In genomic region chr6:92743605-92744004, GRCm38 (mm10) we compare ENCODE assay signal across 8 mouse cellular contexts. TPM values are rescaled to one million over a fixed set of nuclear protein-coding genes. Genes with fewer than 3 reads are reported as not detected.
DNase-seq lines count a peak whose midpoint lies in the region; ATAC-seq and TF ChIP-seq lines count a peak whose summit lies in the region.

No protein-coding gene starts in this region.

- DNase-seq in ES-E14 (ENCODE audit: low read depth, low spot score), result peak; percentile 53
- DNase-seq in heart, postnatal 0 days (ENCODE audit: low spot score), result peak; percentile 43
- peak; percentile 70 to 84 for DNase-seq in kidney, postnatal 25 days
- no peak for DNase-seq in liver, embryonic 14.5 days (ENCODE audit: low read depth in 3 of 3, low spot score in 3 of 3)
- peak; percentile 60 for DNase-seq in ovary, postnatal 36 days (ENCODE audit: low spot score)
- no peak for DNase-seq in spleen, adult 12 weeks (ENCODE audit: low spot score)

- no peak for TF ChIP-seq POLR2A in bone marrow, adult 2 months (IDR thresholded peaks at IDR 0.05; ENCODE audit: borderline replicate concordance, control insufficient read depth, low read depth, low read length)
- no peak for TF ChIP-seq POLR2A in embryonic fibroblast, embryonic 13.5 days (IDR thresholded peaks at IDR 0.05; ENCODE audit: low read depth, low read length)

- TF ChIP-seq EP300 in heart, postnatal 0 days (IDR thresholded peaks at IDR 0.05; ENCODE audit: low read depth), result no peak
- no peak for TF ChIP-seq EP300 in liver, embryonic 14.5 days (IDR thresholded peaks at IDR 0.05; ENCODE audit: low read depth)

- H3K9me3 ChIP-seq in ES-E14 (ENCODE audit: control insufficient read depth, insufficient read depth, low read depth, low read length), result no peaks in the 10 kb centered on the region
- H3K9me3 ChIP-seq in heart, postnatal 0 days (replicated peaks; ENCODE audit: control insufficient read depth, low read length), result no peaks in the 10 kb centered on the region
- no peaks in the 10 kb centered on the region for H3K9me3 ChIP-seq in liver, embryonic 14.5 days (ENCODE audit: control insufficient read depth, low read length)

- WGBS in bone marrow, adult 2 months, result 19% methylated on average over 11 of the region's 11 CpGs
- WGBS in heart, postnatal 0 days, result 12% methylated on average over 11 of the region's 11 CpGs
- WGBS in liver, embryonic 14.5 days (ENCODE audit: insufficient replicate concordance), result 16% methylated on average over 11 of the region's 11 CpGs

- H3K4me1 ChIP-seq in ES-E14 (ENCODE audit: control insufficient read depth in 2 of 2, insufficient read depth in 2 of 2, low read length in 2 of 2, poor library complexity in 1 of 2), result peaks cover 0 to 2% of the 10 kb centered on the region in 2 experiments; a peak in 1 of 4 replicates
- H3K4me1 ChIP-seq in bone marrow, adult 2 months (ENCODE audit: control insufficient read depth, insufficient read depth, low read length), result no peaks in the 10 kb centered on the region
- no peaks in the 10 kb centered on the region for H3K4me1 ChIP-seq in embryonic fibroblast, embryonic 13.5 days (ENCODE audit: control insufficient read depth, insufficient read depth, low read length)
- no peaks in the 10 kb centered on the region for H3K4me1 ChIP-seq in heart, postnatal 0 days (ENCODE audit: control insufficient read depth, insufficient read depth)
- H3K4me1 ChIP-seq in liver, embryonic 14.5 days (replicated peaks; ENCODE audit: control insufficient read depth in 2 of 2, insufficient read depth in 2 of 2, low read length in 1 of 2), result no peaks in the 10 kb centered on the region

- peak overlapping the region; percentile 18 to 53; a peak in 2 of 4 replicates for H3K4me3 ChIP-seq in ES-E14 (ENCODE audit: insufficient read depth in 1 of 2, low read depth in 1 of 2, low read length in 2 of 2, poor library complexity in 1 of 2, severe bottlenecking in 1 of 2)
- H3K4me3 ChIP-seq in bone marrow, adult 2 months (replicated peaks; ENCODE audit: control insufficient read depth, low read depth, low read length), result no peak overlapping the region
- H3K4me3 ChIP-seq in embryonic fibroblast, embryonic 13.5 days (ENCODE audit: insufficient read depth, low read length), result no peak overlapping the region
- no peak overlapping the region for H3K4me3 ChIP-seq in heart, postnatal 0 days (ENCODE audit: low read depth, low read length)
- H3K4me3 ChIP-seq in liver, embryonic 14.5 days (ENCODE audit: insufficient read depth in 1 of 2, low read depth in 2 of 2, low read length in 2 of 2), result no peak overlapping the region

- H3K36me3 ChIP-seq in ES-E14 (ENCODE audit: control insufficient read depth, insufficient read depth, low read length, poor library complexity, severe bottlenecking), result no peaks in the 10 kb centered on the region
- no peaks in the 10 kb centered on the region for H3K36me3 ChIP-seq in heart, postnatal 0 days (replicated peaks; ENCODE audit: control insufficient read depth, insufficient read depth, low read length)
- no peaks in the 10 kb centered on the region for H3K36me3 ChIP-seq in liver, embryonic 14.5 days (replicated peaks; ENCODE audit: control insufficient read depth, insufficient read depth, low read depth)

- no peak overlapping the region for H3K9ac ChIP-seq in ES-E14 (ENCODE audit: insufficient read depth, low read depth, low read length, poor library complexity, severe bottlenecking)
- H3K9ac ChIP-seq in heart, postnatal 0 days (replicated peaks; ENCODE audit: low read depth, low read length), result no peak overlapping the region
- H3K9ac ChIP-seq in liver, embryonic 14.5 days (replicated peaks), result no peak overlapping the region

- H3K4me2 ChIP-seq in heart, postnatal 0 days (ENCODE audit: low read depth, low read length), result no peak overlapping the region
- no peak overlapping the region for H3K4me2 ChIP-seq in liver, embryonic 14.5 days (ENCODE audit: low read depth)

- peak; percentile 3; the same call in 1 of the 2 replicates for TF ChIP-seq CTCF in bone marrow, adult 2 months (IDR thresholded peaks at IDR 0.05; ENCODE audit: control insufficient read depth, insufficient read depth, low read length)
- peak; percentile 68; the same call in 1 of the 2 replicates for TF ChIP-seq CTCF in embryonic fibroblast, embryonic 13.5 days (IDR thresholded peaks at IDR 0.05; ENCODE audit: borderline replicate concordance, insufficient read depth, low read length)
- peak; percentile 71 for TF ChIP-seq CTCF in heart, postnatal 0 days (IDR thresholded peaks at IDR 0.05; ENCODE audit: low read depth)
- TF ChIP-seq CTCF in liver, embryonic 14.5 days (IDR thresholded peaks at IDR 0.05; ENCODE audit: low read depth), result peak; percentile 16; the same call in 1 of the 2 replicates

- in situ Hi-C loops in ES-E14 (cut with MboI; ENCODE audit: low sequenced_read_pairs in 2 of 2, unreplicated experiment in 2 of 2), result loop anchor here in 1 of 2 experiments (10.0 kb wide), 1 partner anchor 459 kb away; no protein-coding TSS in a partner anchor

- no peaks in the 10 kb centered on the region for H3K27me3 ChIP-seq in heart, postnatal 0 days (ENCODE audit: control insufficient read depth, insufficient read depth, low read length)
- no peaks in the 10 kb centered on the region for H3K27me3 ChIP-seq in liver, embryonic 14.5 days (ENCODE audit: control insufficient read depth, insufficient read depth, low read length)

- H3K27ac ChIP-seq in ES-E14 (ENCODE audit: insufficient read depth, low read depth, low read length, poor library complexity, severe bottlenecking), result no peak overlapping the region
- H3K27ac ChIP-seq in bone marrow, adult 2 months (ENCODE audit: control insufficient read depth, insufficient read depth, low read depth, low read length, poor library complexity), result no peak overlapping the region
- no peak overlapping the region for H3K27ac ChIP-seq in embryonic fibroblast, embryonic 13.5 days (ENCODE audit: insufficient read depth, low read length)
- no peak overlapping the region for H3K27ac ChIP-seq in heart, postnatal 0 days (ENCODE audit: low read depth)
- no peak overlapping the region for H3K27ac ChIP-seq in liver, embryonic 14.5 days

- ATAC-seq in heart, postnatal 0 days (ENCODE audit: insufficient read depth, low read depth), result no peak; the same call in 1 of the 2 replicates
- no peak for ATAC-seq in liver, embryonic 14.5 days (ENCODE audit: insufficient read depth)

TF ChIP-seq in ES-E14, 5 proteins besides CTCF, POLR2A, EP300 and RAD21:
- TF ChIP-seq HCFC1 (IDR thresholded peaks at IDR 0.05; ENCODE audit: borderline replicate concordance, insufficient read depth, low read length), result no peak
- TF ChIP-seq MAFK (IDR thresholded peaks at IDR 0.05; ENCODE audit: insufficient read depth, low read depth, low read length), result no peak
- no peak for TF ChIP-seq ZNF384 (IDR thresholded peaks at IDR 0.05; ENCODE audit: low read depth, low read length)
- TF ChIP-seq ZC3H11A (IDR thresholded peaks at IDR 0.05; ENCODE audit: borderline replicate concordance, low read depth, low read length), result peak; percentile 67; the same call in 1 of the 2 replicates

RNA-seq across cellular contexts. Expression of gene Prickle2, which starts 37.6 kb away (rescaled TPM):
- total RNA-seq in ES-E14 (2012; rRNA removed), result 1.2 and 1.3 TPM in 2 replicates
- polyA plus RNA-seq in bone marrow, adult 2 months (2011; ENCODE audit: insufficient read depth, insufficient read length, low replicate concordance, missing spikeins), result 7.2 and 19.2 TPM in 2 replicates
- polyA plus RNA-seq in embryonic fibroblast, embryonic 13.5 days (2011; ENCODE audit: insufficient read length, low read depth, missing spikeins), result 8.7 and 10.4 TPM in 2 replicates
- total RNA-seq in heart, postnatal 0 days (2014; rRNA removed; ENCODE audit: low replicate concordance), result 5.4 and 6.9 TPM in 2 replicates
- polyA plus RNA-seq in heart, postnatal 0 days (2015; fragmentation: Nextera tagmentation; extraction: Ambion mirVana), result 2.2 TPM in 2 replicates
- polyA plus RNA-seq in liver, embryonic 14.5 days (2012; rRNA removed), result 0.11 and 0.15 TPM in 2 replicates
- 0.20 and 0.28 TPM in 2 replicates for polyA plus RNA-seq in liver, embryonic 14.5 days (2014; fragmentation: Nextera tagmentation; extraction: Ambion mirVana)

Comparison
In these comparisons a context has a peak if more than half of its experiments do, and no peak if none do; other contexts are left out.
1. DNase-seq: peak in ES-E14 (single experiment), heart, postnatal 0 days (single experiment), kidney, postnatal 25 days (2 of 2) and ovary, postnatal 36 days (single experiment); none in liver, embryonic 14.5 days (0 of 3) and spleen, adult 12 weeks (single experiment).
2. H3K4me3 ChIP-seq: peak in ES-E14 (2 of 2); none in bone marrow, adult 2 months (single experiment), embryonic fibroblast, embryonic 13.5 days (single experiment), heart, postnatal 0 days (single experiment) and liver, embryonic 14.5 days (0 of 2).
3. CTCF ChIP-seq: peak in every context shown above with its lines; median percentile 71 in heart, postnatal 0 days; 68 in embryonic fibroblast, embryonic 13.5 days; 16 in liver, embryonic 14.5 days; 3 in bone marrow, adult 2 months.